9 mouse cellular contexts compared by ENCODE assay signal in genomic region chr8:89046226-89046625, GRCm38 (mm10). TPM values are rescaled to one million over a fixed set of nuclear protein-coding genes. Genes with fewer than 3 reads are reported as not detected.
A peak's percentile ranks its signal among the peaks of the same experiment; 100 is the strongest.
DNase-seq lines count a peak whose midpoint lies in the region; ATAC-seq lines count a peak whose summit lies in the region.
"Had no signal": no experiment of that assay in that cellular context is flagged by ENCODE, and none has a peak within 500 bp of the region (broad histone marks: within the 10 kb centered on the region; RNA-seq: fewer than 3 reads in every experiment).

No protein-coding gene starts in this region.

- WGBS in embryonic facial prominence, embryonic 15.5 days = 2% methylated on average over 14 of the region's 15 CpGs
- under 1% methylated on average over 15 of the region's 15 CpGs for WGBS in midbrain, embryonic 11.5 days

- no peaks in the 10 kb centered on the region for H3K9me3 ChIP-seq in embryonic facial prominence, embryonic 15.5 days (replicated peaks)
- H3K9me3 ChIP-seq in midbrain, embryonic 11.5 days (ENCODE audit: control insufficient read depth, low read length) = no peaks in the 10 kb centered on the region

- H3K9ac ChIP-seq in embryonic facial prominence, embryonic 15.5 days = no peak overlapping the region
- H3K9ac ChIP-seq in midbrain, embryonic 11.5 days (ENCODE audit: low read length) = peak overlapping the region; percentile 81

- peaks cover 93% of the 10 kb centered on the region for H3K27me3 ChIP-seq in embryonic facial prominence, embryonic 15.5 days
- peaks cover 27% of the 10 kb centered on the region for H3K27me3 ChIP-seq in midbrain, embryonic 11.5 days (ENCODE audit: control insufficient read depth, insufficient read depth, low read length)

- peaks cover 50% of the 10 kb centered on the region for H3K4me1 ChIP-seq in embryonic facial prominence, embryonic 15.5 days
- peaks cover 13% of the 10 kb centered on the region for H3K4me1 ChIP-seq in midbrain, embryonic 11.5 days (ENCODE audit: control insufficient read depth, insufficient read depth, low read length)

- H3K4me3 ChIP-seq in embryonic facial prominence, embryonic 15.5 days (replicated peaks) = peak overlapping the region; percentile 15
- peak overlapping the region; percentile 89 for H3K4me3 ChIP-seq in midbrain, embryonic 11.5 days (ENCODE audit: low read depth, low read length)

- no peak overlapping the region for H3K27ac ChIP-seq in embryonic facial prominence, embryonic 15.5 days (replicated peaks)
- H3K27ac ChIP-seq in midbrain, embryonic 11.5 days (ENCODE audit: low read depth, low read length) = no peak overlapping the region; the same call in 1 of the 2 replicates

- peak overlapping the region; percentile 31 for H3K4me2 ChIP-seq in embryonic facial prominence, embryonic 15.5 days (replicated peaks)
- peak overlapping the region; percentile 75 for H3K4me2 ChIP-seq in midbrain, embryonic 11.5 days

- peak; percentile 19 to 24 for DNase-seq in layer of hippocampus, postnatal 25 days (ENCODE audit: extremely low spot score in 1 of 2, low spot score in 1 of 2)
- DNase-seq in layer of hippocampus, adult 18-20 months (ENCODE audit: low spot score in 2 of 2) = no peak
- peak; percentile 61 to 74 for DNase-seq in kidney, adult 8-10 months
- peak; percentile 95 for DNase-seq in midbrain, embryonic 11.5 days (ENCODE audit: low spot score, missing footprints)
- no peak for DNase-seq in cerebellum, adult 9-10 months
- no peak for DNase-seq in left cerebral cortex, adult 8-10 months (ENCODE audit: low spot score in 2 of 2)
- no peak for DNase-seq in adrenal gland, postnatal 36 days

- no peak for ATAC-seq in embryonic facial prominence, embryonic 15.5 days (ENCODE audit: insufficient number of reproducible peaks, low FRiP score, low TSS enrichment, low read depth)
- no peak for ATAC-seq in midbrain, embryonic 11.5 days (ENCODE audit: low FRiP score)

- H3K36me3 ChIP-seq in embryonic facial prominence, embryonic 15.5 days = no peaks in the 10 kb centered on the region
- H3K36me3 ChIP-seq in midbrain, embryonic 11.5 days (ENCODE audit: control insufficient read depth, insufficient read depth, low read length) = no peaks in the 10 kb centered on the region

RNA-seq across cellular contexts. Expression of gene Sall1, which starts 2.3 kb away (rescaled TPM):
- total RNA-seq in layer of hippocampus, postnatal 25 days (2021) = 10 to 100 TPM; 13.6 to 14.6 TPM
- total RNA-seq in layer of hippocampus, adult 18-20 months (2021) = 10 to 100 TPM; 13.5 to 14.3 TPM
- 0.91 and 1.1 TPM in 2 replicates for polyA plus RNA-seq in embryonic facial prominence, embryonic 15.5 days (2015; fragmentation: Nextera tagmentation; extraction: Ambion mirVana)
- polyA plus RNA-seq in midbrain, embryonic 11.5 days (2014; fragmentation: Nextera tagmentation; extraction: Ambion mirVana) = 17.0 and 17.1 TPM in 2 replicates
- total RNA-seq in left cerebral cortex, adult 8-10 months (2022) = 10 to 100 TPM; 14.2 to 19.3 (median 16.6) TPM
- total RNA-seq in adrenal gland, postnatal 36 days (2021) = not detected
- total RNA-seq: hematopoietic stem cell, adult 5-6 weeks had no signal

Comparison
In these comparisons a context has a peak if more than half of its experiments do, and no peak if none do; other contexts are left out.
1. DNase-seq: peak in layer of hippocampus, postnatal 25 days (2 of 2), kidney, adult 8-10 months (2 of 2) and midbrain, embryonic 11.5 days (single experiment); none in layer of hippocampus, adult 18-20 months (0 of 2), cerebellum, adult 9-10 months (single experiment), left cerebral cortex, adult 8-10 months (0 of 2) and adrenal gland, postnatal 36 days (0 of 2).
2. RNA of gene Sall1, which starts 2.3 kb away (total RNA-seq): 14.2 to 19.3 TPM in left cerebral cortex, adult 8-10 months, 13.6 to 14.6 TPM in layer of hippocampus, postnatal 25 days and 13.5 to 14.3 TPM in layer of hippocampus, adult 18-20 months; not detected in adrenal gland, postnatal 36 days; every median in the first group is over 10 times any median in the second.